Mouse (Mus musculus) cerebellum, adult 2 months (tissue): ENCODE measurements around the gene Gm10271. TPM values are rescaled to one million over a fixed set of nuclear protein-coding genes. Genes with fewer than 3 reads are reported as not detected.
A peak's percentile ranks its signal among the peaks of the same experiment; 100 is the strongest.

ENCODE experiments used
- DNase-seq, 2 experiments: peaks; one replicate each; pipeline ENCODE4 v3.0.0; 2021
- H3K27ac ChIP-seq: fragments of 200-500 bp; 2 replicates; pipeline ENCODE4 v1.5.1; 2012; ENCODE audit warnings: low read length, control low read depth, inconsistent platforms; ENCODE audit not compliant: insufficient read depth
- H3K27me3 ChIP-seq: fragments of 200-500 bp; 2 replicates; pipeline ENCODE4 v1.6.1; 2012; ENCODE audit warnings: inconsistent platforms, mild to moderate bottlenecking, low read length, moderate library complexity; ENCODE audit not compliant: control insufficient read depth, insufficient read depth
- H3K4me1 ChIP-seq: fragments of 200-500 bp; 2 replicates; pipeline ENCODE4 v1.6.1; 2011; ENCODE audit warnings: low read length; ENCODE audit not compliant: control insufficient read depth, insufficient read depth
- H3K4me3 ChIP-seq: fragments of 200-500 bp; replicated peaks from 2 replicates; pipeline ENCODE3; 2011; ENCODE audit warnings: mild to moderate bottlenecking, low read depth, low read length, control low read depth; ENCODE audit not compliant: insufficient read depth
- CTCF ChIP-seq: fragments of 200-500 bp; IDR thresholded peaks from 2 replicates; pipeline ENCODE4 v1.5.1; 2011; ENCODE audit warnings: low read depth, mild to moderate bottlenecking, control low read depth, low read length, moderate library complexity, borderline replicate concordance; ENCODE audit not compliant: insufficient read depth
- POLR2A ChIP-seq: fragments of 200-500 bp; IDR thresholded peaks from 2 replicates; pipeline ENCODE4 v1.6.1; 2011; ENCODE audit warnings: low read length, control low read depth, borderline replicate concordance; ENCODE audit not compliant: insufficient read depth
- WGBS: fragments of 180-500 bp; shearing (Covaris S2); methylation state at CpG from one replicate; pipeline ENCODE4 v1.1.7; 2018; 5-methylcytosine and 5-hydroxymethylcytosine counted together
- polyA plus RNA-seq: library from polyadenylated mRNA; depleted of rRNA; stranded (reverse); fragments of >200 nt; gene quantifications from 2 replicates; pipeline ENCODE4 v1.2.3, GENCODE M21; 2012

The Gm10271 gene
- polyA plus RNA-seq, 1 experiment, result not detected

- Histone ChIP-seq H3K27ac (no peak overlapping the region), H3K4me1 (peaks cover 5% of the 10 kb centered on the region), H3K4me3 (no peak overlapping the region), H3K27me3 (no peaks in the 10 kb centered on the region)
- TF ChIP-seq POLR2A (no peak), CTCF (no peak)
- peak in 1 of 2 experiments; percentile 12 for DNase-seq
- 28% methylated on average over 5 of the region's 5 CpGs for WGBS
These were observed 21.5 kb downstream of the Gm10271 start for GRCm38 (mm10) chr10:116950886-116951285.

DNA sequence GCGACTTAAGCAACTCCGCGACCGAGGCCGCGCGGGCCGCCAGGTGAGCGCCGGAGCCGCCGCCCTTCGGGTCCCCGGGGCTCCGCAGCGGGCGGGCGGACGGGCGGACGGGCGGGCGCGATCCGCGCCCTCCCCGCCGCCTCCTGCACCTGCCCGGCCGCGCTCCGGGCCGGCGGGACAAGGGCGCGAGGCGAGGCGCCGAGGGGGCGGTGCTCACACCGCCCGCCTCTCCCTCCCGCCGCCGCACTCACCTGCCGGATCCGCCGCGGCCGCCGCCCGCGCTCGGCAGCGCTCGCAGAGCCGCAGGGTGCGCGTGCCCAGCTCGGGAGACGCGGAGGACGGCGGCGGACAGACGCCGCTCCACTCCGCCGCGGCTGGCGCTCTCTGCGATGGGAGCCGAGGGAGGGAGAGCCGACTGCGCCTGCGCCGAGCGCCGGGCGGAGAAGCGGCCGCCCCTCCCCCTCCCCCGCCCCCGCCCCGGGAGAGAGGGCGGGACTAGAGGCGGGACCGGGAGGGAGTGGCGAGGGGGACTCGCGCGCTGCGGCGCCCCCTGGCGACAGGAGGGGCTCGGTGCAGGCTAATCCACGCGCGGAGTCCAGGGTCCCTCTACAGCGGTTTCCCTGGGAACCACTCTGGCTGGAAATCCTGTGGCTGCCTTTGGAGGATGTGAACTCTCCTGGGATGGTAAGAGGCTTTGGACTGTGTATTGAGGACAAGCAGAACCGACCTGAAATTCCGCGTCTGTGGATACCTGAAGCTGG, 22.2 kb downstream of the Gm10271 start, which contains the start of gene Rab3ip:
Gene Rab3ip (minus strand): TSS at position 761 of the 761 bp plus-strand sequence.
- peaks cover 5% of the 10 kb centered on the region for H3K4me1 ChIP-seq
- TF ChIP-seq CTCF, result peak; percentile 77
- peak; percentile 78 for TF ChIP-seq POLR2A
- H3K27ac ChIP-seq, result peak within 1 kb of the TSS; percentile 34
- peak; percentile 90 to 92 for DNase-seq
- peak within 1 kb of the TSS; percentile 86 for H3K4me3 ChIP-seq
- no peaks in the 10 kb centered on the region for H3K27me3 ChIP-seq
- under 1% methylated on average over 98 of the region's 103 CpGs for WGBS

- TF ChIP-seq CTCF, result no peak
- no peak for TF ChIP-seq POLR2A
- H3K27me3 ChIP-seq, result no peaks in the 10 kb centered on the region
- peak; percentile 48 to 64 for DNase-seq
- H3K27ac ChIP-seq, result 0 out of 2 replicates have a peak overlapping the region, but pooled peaks have one; percentile 34
- peak overlapping the region; percentile 86 for H3K4me3 ChIP-seq
- 2% methylated on average over 44 of the region's 44 CpGs for WGBS
- peaks cover 5% of the 10 kb centered on the region for H3K4me1 ChIP-seq
These were observed 23.0 kb downstream of the Gm10271 start for GRCm38 (mm10) chr10:116949111-116950008.

DNA sequence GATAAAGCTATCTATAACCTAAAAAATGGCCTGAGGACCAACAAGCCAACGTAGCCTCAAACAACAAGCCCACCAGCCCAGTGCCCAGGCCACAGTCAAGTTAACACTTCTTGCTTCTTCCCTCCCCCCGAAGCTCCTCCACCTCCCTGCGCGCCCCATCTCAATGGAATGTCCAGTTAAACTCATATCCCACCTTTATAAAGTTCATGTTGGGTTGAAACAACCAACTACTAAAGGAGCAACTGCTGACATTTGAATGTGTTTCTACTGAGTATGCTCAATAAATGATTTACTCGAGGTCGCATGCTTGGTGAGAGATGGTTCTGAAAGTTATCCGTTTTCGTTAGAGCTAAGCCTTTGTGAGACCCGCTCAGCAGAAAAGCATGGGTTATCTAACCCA, 24.0 kb downstream of the Gm10271 start:
- 85% methylated on average over 9 of the region's 9 CpGs for WGBS
- Histone ChIP-seq H3K4me3 (no peak overlapping the region), H3K27ac (no peak overlapping the region), H3K27me3 (no peaks in the 10 kb centered on the region), H3K4me1 (peaks cover 5% of the 10 kb centered on the region)
- no peak for TF ChIP-seq CTCF
- no peak for TF ChIP-seq POLR2A
- DNase-seq, result no peak

- TF ChIP-seq CTCF (no peak), POLR2A (no peak)
- no peaks in the 10 kb centered on the region for H3K27me3 ChIP-seq
- DNase-seq, result no peak
- 64% methylated on average over 10 of the region's 10 CpGs for WGBS
- H3K4me3 ChIP-seq, result no peak overlapping the region
- no peak overlapping the region for H3K27ac ChIP-seq
- H3K4me1 ChIP-seq, result peaks cover 5% of the 10 kb centered on the region
These were observed 27.5 kb downstream of the Gm10271 start for GRCm38 (mm10) chr10:116944940-116945339.

GRCm38 (mm10) chr10:116944144-116944543, 28.3 kb downstream of the Gm10271 start:
- DNase-seq, result no peak
- Histone ChIP-seq H3K27me3 (no peaks in the 10 kb centered on the region), H3K27ac (no peak overlapping the region), H3K4me1 (peaks cover 5% of the 10 kb centered on the region), H3K4me3 (no peak overlapping the region)
- TF ChIP-seq POLR2A, result no peak
- no peak for TF ChIP-seq CTCF
- WGBS, result 95% methylated on average over 3 of the region's 3 CpGs

- Histone ChIP-seq H3K27ac (no peak overlapping the region), H3K4me1 (peaks cover 2% of the 10 kb centered on the region), H3K4me3 (no peak overlapping the region), H3K27me3 (no peaks in the 10 kb centered on the region)
- TF ChIP-seq POLR2A (no peak), CTCF (peak; percentile 33; the same call in 1 of the 2 replicates)
- 92% methylated on average over 6 of the region's 6 CpGs for WGBS
- no peak for DNase-seq
These were observed 29.4 kb downstream of the Gm10271 start for GRCm38 (mm10) chr10:116943025-116943424.
